Mouse (Mus musculus): Measurements from ENCODE around the gene Gfra4.

DNA sequence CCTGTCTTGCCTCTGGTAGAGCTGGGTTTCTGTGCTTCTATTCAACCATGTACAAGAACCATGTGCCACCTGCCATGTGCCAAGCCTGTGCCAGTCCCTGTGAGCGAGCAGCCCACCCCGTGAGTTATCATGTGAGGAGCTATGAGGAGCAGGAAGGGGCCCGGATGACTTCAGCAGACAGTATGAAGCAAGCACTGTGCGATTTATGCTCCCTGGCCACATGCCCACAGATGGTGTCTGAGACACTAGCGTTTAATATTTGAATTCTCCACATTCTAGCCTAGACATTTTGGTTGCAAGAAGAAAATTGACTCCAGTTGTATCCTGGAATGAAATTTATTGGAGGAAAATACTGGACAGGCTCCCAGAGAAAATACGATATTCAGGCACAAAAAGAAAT lies 24.6 kb upstream of the Gfra4 start:
- no peak for TF ChIP-seq CTCF (conservative IDR thresholded peaks at IDR 0.05; ENCODE audit: low read length)
- TF ChIP-seq NANOG (IDR thresholded peaks at IDR 0.05; ENCODE audit: borderline replicate concordance, low read length) = no peak
- no peak for TF ChIP-seq POU5F1 (IDR thresholded peaks at IDR 0.05; ENCODE audit: borderline replicate concordance, low read length)

All from E14TG2a.4 (cell line).